Mouse (Mus musculus): ENCODE data around the gene Gm21830. TPM values are rescaled to one million over a fixed set of nuclear protein-coding genes. Genes with fewer than 3 reads are reported as not detected.

Gm21830 gene
- not detected in 2 replicates for polyA plus RNA-seq (2021; fragmentation: Nextera tagmentation)
- long read RNA-seq, experiment 1, result 0 reads
- long read RNA-seq, experiment 2, result 0 reads

GRCm38 (mm10) chr2:67413425-67413824 lies at the start of gene Gm21830:
Gm21830 (plus strand) TSS chr2:67413725.

DNA sequence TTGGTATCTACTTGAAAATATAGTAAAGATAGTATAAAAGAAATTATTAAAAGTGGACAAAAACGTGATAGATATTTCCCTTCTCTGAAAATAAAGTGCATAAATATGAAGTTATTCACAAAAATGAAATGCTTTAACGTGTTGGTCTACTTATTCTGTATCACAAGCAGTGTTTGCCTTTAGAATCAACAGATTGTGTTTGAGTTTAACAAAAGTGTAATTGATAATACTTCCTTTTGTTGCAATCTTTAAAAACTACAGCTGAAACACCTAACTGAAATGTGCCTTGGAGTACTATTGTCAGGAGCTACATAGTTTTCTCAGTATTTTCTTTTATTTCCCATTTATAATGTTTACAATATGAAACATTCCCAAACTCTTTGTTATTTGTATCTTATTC lies 19.6 kb downstream of the Gm21830 start, which contains the start of gene Gm26727:
TSS of gene Gm26727 (minus strand) at position 101 of the 400 bp plus-strand sequence.

GRCm38 (mm10) chr2:67445780-67446179 lies 32.3 kb downstream of the Gm21830 start, which contains the start of gene Xirp2:
Xirp2 (plus strand) TSS chr2:67446002.

Other genes starting within 250 kb of the Gm21830 start
- gene Gm26727, start 19.5 kb downstream of the Gm21830 start, polyA plus RNA-seq (2021; fragmentation: Nextera tagmentation), result not detected in 2 replicates
- gene Xirp2, start 32.3 kb downstream of the Gm21830 start, polyA plus RNA-seq (2021; fragmentation: Nextera tagmentation), result 0.02 and 0.04 TPM in 2 replicates
- gene B3galt1, start 152.1 kb downstream of the Gm21830 start, polyA plus RNA-seq (2021; fragmentation: Nextera tagmentation), result 25.1 and 28.8 TPM in 2 replicates